Mouse (Mus musculus): ENCODE data around the gene Rbm20.

Gene Rbm20

DNA sequence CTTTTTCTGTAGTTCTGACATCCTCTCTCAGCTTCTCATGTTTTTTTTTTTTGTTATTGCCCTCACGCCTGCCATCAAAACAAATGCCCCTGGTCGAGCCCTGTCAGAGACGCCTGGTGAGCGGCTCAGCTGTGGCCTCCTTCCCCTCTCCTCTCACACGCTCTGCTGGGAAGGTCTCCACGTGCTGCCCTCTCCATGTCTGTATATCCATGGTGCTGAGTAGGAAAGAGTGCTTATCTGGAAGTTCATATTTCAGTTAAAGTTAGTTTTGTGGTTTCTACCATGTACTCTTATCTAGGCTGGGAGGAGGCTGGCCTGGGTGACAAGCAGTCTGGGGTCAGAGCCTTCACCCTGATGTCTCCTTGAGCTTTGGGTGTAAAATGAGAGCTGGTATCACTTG, 142.2 kb downstream of the Rbm20 start:
- Histone ChIP-seq H3K36me3 (ENCODE audit: insufficient read depth, low read length) (no peaks in the 10 kb centered on the region), H3K4me1 (replicated peaks; ENCODE audit: low read depth, low read length) (peaks cover 45% of the 10 kb centered on the region), H3K4me3 (replicated peaks; ENCODE audit: low read length) (no peak overlapping the region), H3K27me3 (ENCODE audit: insufficient read depth, low read length) (0 out of 2 replicates have a peak, but pooled peaks cover 4% of the 10 kb centered on the region), H3K9me3 (ENCODE audit: low read length) (no peaks in the 10 kb centered on the region)
- TF ChIP-seq POU5F1 (IDR thresholded peaks at IDR 0.05; ENCODE audit: borderline replicate concordance, low read length), result no peak
- TF ChIP-seq CTCF (conservative IDR thresholded peaks at IDR 0.05; ENCODE audit: low read length), result no peak
- TF ChIP-seq NANOG (IDR thresholded peaks at IDR 0.05; ENCODE audit: borderline replicate concordance, low read length), result no peak

- no peaks in the 10 kb centered on the region for H3K9me3 ChIP-seq (ENCODE audit: low read length)
- H3K27me3 ChIP-seq (ENCODE audit: insufficient read depth, low read length), result no peaks in the 10 kb centered on the region
- peaks cover 38% of the 10 kb centered on the region for H3K4me1 ChIP-seq (replicated peaks; ENCODE audit: low read depth, low read length)
- H3K36me3 ChIP-seq (ENCODE audit: insufficient read depth, low read length), result no peaks in the 10 kb centered on the region
- peak overlapping the region; percentile 41 for H3K4me3 ChIP-seq (replicated peaks; ENCODE audit: low read length)
- TF ChIP-seq POU5F1 (IDR thresholded peaks at IDR 0.05; ENCODE audit: borderline replicate concordance, low read length) (no peak), NANOG (IDR thresholded peaks at IDR 0.05; ENCODE audit: borderline replicate concordance, low read length) (no peak; the same call in 1 of the 2 replicates), CTCF (conservative IDR thresholded peaks at IDR 0.05; ENCODE audit: low read length) (no peak)
Measured at GRCm38 (mm10) chr19:53821241-53822120, 144.4 kb downstream of the Rbm20 start.

- peaks cover 36% of the 10 kb centered on the region for H3K4me1 ChIP-seq (replicated peaks; ENCODE audit: low read depth, low read length)
- TF ChIP-seq NANOG (IDR thresholded peaks at IDR 0.05; ENCODE audit: borderline replicate concordance, low read length) (no peak), POU5F1 (IDR thresholded peaks at IDR 0.05; ENCODE audit: borderline replicate concordance, low read length) (no peak), CTCF (conservative IDR thresholded peaks at IDR 0.05; ENCODE audit: low read length) (no peak)
Measured at GRCm38 (mm10) chr19:53823847-53824246, 146.7 kb downstream of the Rbm20 start.

GRCm38 (mm10) chr19:53824872-53825680, 148.0 kb downstream of the Rbm20 start:
- TF ChIP-seq NANOG (IDR thresholded peaks at IDR 0.05; ENCODE audit: borderline replicate concordance, low read length) (no peak), POU5F1 (IDR thresholded peaks at IDR 0.05; ENCODE audit: borderline replicate concordance, low read length) (no peak), CTCF (conservative IDR thresholded peaks at IDR 0.05; ENCODE audit: low read length) (no peak)
- Histone ChIP-seq H3K4me3 (replicated peaks; ENCODE audit: low read length) (no peak overlapping the region), H3K4me1 (replicated peaks; ENCODE audit: low read depth, low read length) (peaks cover 35% of the 10 kb centered on the region), H3K27me3 (ENCODE audit: insufficient read depth, low read length) (0 out of 2 replicates have a peak, but pooled peaks cover 2% of the 10 kb centered on the region), H3K36me3 (ENCODE audit: insufficient read depth, low read length) (no peaks in the 10 kb centered on the region), H3K9me3 (ENCODE audit: low read length) (no peaks in the 10 kb centered on the region)

More at GRCm38 (mm10) chr19:53823847-53824246, 146.7 kb downstream of the Rbm20 start:
- no peak overlapping the region for H3K4me3 ChIP-seq (replicated peaks; ENCODE audit: low read length)
- H3K27me3 ChIP-seq (ENCODE audit: insufficient read depth, low read length), result no peaks in the 10 kb centered on the region
- no peaks in the 10 kb centered on the region for H3K36me3 ChIP-seq (ENCODE audit: insufficient read depth, low read length)
- no peaks in the 10 kb centered on the region for H3K9me3 ChIP-seq (ENCODE audit: low read length)

- Histone ChIP-seq H3K36me3 (ENCODE audit: insufficient read depth, low read length) (no peaks in the 10 kb centered on the region), H3K9me3 (ENCODE audit: low read length) (no peaks in the 10 kb centered on the region), H3K27me3 (ENCODE audit: insufficient read depth, low read length) (0 out of 2 replicates have a peak, but pooled peaks cover 2% of the 10 kb centered on the region), H3K4me3 (replicated peaks; ENCODE audit: low read length) (no peak overlapping the region), H3K4me1 (replicated peaks; ENCODE audit: low read depth, low read length) (peaks cover 15% of the 10 kb centered on the region)
- TF ChIP-seq NANOG (IDR thresholded peaks at IDR 0.05; ENCODE audit: borderline replicate concordance, low read length) (no peak), POU5F1 (IDR thresholded peaks at IDR 0.05; ENCODE audit: borderline replicate concordance, low read length) (no peak), CTCF (conservative IDR thresholded peaks at IDR 0.05; ENCODE audit: low read length) (no peak)
Measured at GRCm38 (mm10) chr19:53829990-53830389, 152.9 kb downstream of the Rbm20 start.

DNA sequence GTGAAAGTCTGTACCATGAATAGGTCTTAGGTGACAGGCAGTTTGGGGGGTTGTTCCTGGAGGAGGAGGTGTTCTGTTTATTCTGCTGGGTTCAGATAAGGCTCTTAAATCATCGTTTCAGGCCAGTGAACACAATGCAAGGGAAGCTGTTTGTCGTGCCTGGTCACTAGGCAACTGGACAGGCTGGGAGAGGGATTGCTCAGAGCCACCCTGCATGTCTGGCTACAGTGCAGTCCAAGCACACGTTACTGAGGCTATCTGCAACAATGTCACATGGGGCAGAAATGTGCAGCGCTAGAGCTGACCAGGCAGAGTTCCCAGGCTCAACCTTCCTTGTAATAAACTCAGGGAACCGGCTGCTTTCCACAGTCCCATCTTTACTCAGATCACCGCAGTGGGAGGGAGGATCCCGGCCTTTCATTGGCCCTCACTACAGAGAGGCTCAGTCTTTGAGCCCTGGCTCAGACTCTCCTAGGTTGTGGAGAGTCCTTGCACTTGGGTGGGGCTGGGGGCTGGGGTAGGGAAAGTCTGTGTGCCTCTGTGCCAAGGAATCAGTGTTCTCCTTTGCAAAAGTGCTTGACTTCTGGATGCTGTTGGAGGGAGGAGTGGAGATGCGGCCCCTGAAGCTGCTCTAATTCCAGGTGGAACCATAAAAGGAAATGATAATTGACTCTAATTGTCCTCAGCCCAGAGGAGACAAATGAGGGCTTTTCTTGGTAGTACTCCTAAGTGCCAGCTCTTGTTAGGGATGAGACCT, 153.5 kb downstream of the Rbm20 start:
- Histone ChIP-seq H3K4me3 (replicated peaks; ENCODE audit: low read length) (no peak overlapping the region), H3K9me3 (ENCODE audit: low read length) (no peaks in the 10 kb centered on the region), H3K36me3 (ENCODE audit: insufficient read depth, low read length) (no peaks in the 10 kb centered on the region), H3K27me3 (ENCODE audit: insufficient read depth, low read length) (0 out of 2 replicates have a peak, but pooled peaks cover 2% of the 10 kb centered on the region), H3K4me1 (replicated peaks; ENCODE audit: low read depth, low read length) (peaks cover 15% of the 10 kb centered on the region)
- TF ChIP-seq POU5F1 (IDR thresholded peaks at IDR 0.05; ENCODE audit: borderline replicate concordance, low read length), result no peak
- no peak for TF ChIP-seq NANOG (IDR thresholded peaks at IDR 0.05; ENCODE audit: borderline replicate concordance, low read length)
- TF ChIP-seq CTCF (conservative IDR thresholded peaks at IDR 0.05; ENCODE audit: low read length), result no peak

DNA sequence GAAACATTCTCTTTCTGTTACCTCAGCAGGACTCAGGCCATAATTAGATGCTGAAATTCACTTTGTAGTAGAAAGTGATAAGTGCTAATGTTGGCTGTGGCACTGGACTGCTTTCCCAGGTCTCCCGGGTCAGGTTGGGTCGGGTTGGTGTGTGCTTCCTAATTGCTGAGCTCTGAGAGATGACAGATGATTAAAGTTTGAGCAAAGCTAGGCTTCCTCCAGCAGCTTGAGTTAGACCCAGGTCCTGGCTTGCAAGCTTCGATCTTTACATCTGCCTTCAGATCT, 154.0 kb downstream of the Rbm20 start:
- no peaks in the 10 kb centered on the region for H3K36me3 ChIP-seq (ENCODE audit: insufficient read depth, low read length)
- no peak for TF ChIP-seq NANOG (IDR thresholded peaks at IDR 0.05; ENCODE audit: borderline replicate concordance, low read length)
- TF ChIP-seq CTCF (conservative IDR thresholded peaks at IDR 0.05; ENCODE audit: low read length), result no peak
- TF ChIP-seq POU5F1 (IDR thresholded peaks at IDR 0.05; ENCODE audit: borderline replicate concordance, low read length), result no peak
- H3K4me3 ChIP-seq (replicated peaks; ENCODE audit: low read length), result no peak overlapping the region
- H3K4me1 ChIP-seq (replicated peaks; ENCODE audit: low read depth, low read length), result peaks cover 15% of the 10 kb centered on the region
- 0 out of 2 replicates have a peak, but pooled peaks cover 2% of the 10 kb centered on the region for H3K27me3 ChIP-seq (ENCODE audit: insufficient read depth, low read length)
- H3K9me3 ChIP-seq (ENCODE audit: low read length), result no peaks in the 10 kb centered on the region
